Mouse (Mus musculus): ENCODE data around the gene P2rx3.
A peak's percentile ranks its signal among the peaks of the same experiment; 100 is the strongest.

P2rx3 gene

DNA sequence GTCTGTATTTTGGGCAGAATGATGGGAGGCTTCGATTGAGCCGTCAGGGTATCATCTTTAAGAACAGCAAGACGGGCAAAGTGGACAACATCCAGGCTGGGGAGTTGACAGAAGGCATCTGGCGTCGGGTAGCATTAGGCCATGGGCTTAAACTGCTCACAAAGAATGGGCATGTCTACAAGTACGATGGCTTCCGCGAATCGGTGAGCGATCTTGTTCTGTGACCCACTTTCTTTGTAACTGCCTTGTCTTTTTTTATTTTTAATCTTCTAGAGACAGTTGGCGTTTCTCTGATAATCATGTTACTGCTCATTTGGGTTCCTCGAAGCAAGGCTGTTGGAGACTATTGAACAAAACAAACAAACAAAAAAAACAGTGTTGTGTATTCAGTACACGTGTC, 1.1 kb upstream of the P2rx3 start:
- DNase-seq, result no peak

DNA sequence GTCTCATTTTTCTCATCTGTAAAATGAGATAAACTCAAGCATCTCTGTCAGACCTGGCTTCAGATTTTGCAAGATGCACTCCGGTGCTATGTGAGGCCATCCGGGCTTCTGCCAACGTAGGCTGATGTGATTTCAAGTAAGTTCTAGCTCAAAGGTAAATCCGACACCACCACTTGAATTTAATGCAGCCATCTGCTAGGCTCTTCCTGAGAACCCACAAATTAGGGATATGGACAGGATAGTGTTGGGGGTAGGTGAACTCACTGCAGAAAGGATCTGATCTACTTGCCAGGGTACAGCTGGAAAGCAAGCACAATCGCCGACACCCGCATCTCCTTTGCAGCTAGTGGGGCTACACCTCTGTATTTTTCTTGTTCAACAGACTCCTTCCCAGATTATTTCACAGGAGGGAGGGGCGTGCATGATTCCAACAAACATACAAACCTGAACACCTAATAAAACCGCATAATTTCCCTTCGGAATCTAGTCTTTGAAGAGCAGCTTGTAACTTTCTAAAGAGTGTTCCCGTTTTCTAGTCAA, 685 bp downstream of the P2rx3 start:
- peak in 1 of 2 experiments; percentile 21 for DNase-seq

- DNase-seq, result no peak
These were observed 3.1 kb downstream of the P2rx3 start for GRCm38 (mm10) chr2:85034169-85034568.

- DNase-seq, result no peak
These were observed 4.1 kb downstream of the P2rx3 start for GRCm38 (mm10) chr2:85033121-85033520.

DNA sequence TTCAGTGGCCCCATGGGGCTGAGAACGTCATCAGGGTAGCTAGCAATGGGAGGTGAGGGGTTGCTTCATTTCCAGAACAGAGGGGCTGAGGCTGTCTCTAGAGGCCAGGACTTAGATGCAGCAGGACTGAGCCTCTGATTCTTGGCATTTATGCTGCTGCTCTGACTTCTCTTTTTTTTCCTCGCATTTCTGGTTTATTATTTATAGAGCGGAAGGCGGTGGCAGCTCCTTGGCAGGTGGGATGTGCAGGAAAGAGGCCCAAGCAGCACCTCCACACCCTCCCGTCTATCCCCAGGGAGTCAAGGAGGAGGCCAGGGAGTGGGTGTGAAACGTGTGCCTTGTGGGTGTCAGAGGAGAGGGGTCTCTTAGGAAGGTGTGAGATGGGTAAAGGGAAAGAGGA, 6.3 kb downstream of the P2rx3 start:
- no peak for DNase-seq

DNA sequence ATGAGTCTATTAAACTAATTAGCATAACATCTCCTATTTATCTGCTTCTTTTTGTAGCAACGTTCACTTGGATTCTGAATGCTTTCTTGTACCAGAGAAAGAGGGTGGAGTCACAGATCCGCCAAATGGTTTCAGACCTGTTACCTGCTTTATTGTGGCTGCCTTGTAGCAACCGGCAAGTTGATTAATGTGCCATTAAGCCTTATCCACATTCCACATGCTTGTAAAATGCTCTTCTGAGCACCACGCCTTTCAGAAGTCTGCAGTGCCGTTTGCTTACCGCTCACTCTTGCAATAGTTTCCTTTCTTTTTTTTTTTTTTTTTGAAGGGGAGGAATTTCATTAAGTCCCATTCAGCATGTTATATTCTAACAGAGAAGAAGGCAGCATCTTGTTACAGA, 7.4 kb downstream of the P2rx3 start:
- no peak for DNase-seq

GRCm38 (mm10) chr2:85027281-85027680, 10.0 kb downstream of the P2rx3 start:
- DNase-seq, result no peak

DNA sequence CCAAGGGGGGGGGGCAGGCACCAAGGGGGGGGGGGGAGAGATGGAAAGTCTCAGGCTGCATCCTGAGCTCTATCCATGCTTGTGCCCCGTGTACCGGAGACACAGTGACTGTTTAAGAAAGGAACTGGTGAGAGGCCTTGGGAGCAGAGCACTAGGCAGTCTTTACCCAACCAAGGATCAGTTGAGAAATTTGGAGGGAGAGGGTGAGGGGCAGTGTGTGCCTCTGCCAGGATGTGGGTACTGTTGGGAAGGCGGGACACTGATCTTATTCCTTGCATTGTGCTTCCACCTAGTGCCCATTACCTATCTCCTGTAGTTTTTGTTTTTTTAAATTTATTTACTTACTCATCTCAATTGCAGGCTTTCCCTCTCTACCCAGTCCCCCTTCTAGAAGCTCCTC, 11.1 kb downstream of the P2rx3 start:
- no peak for DNase-seq

DNA sequence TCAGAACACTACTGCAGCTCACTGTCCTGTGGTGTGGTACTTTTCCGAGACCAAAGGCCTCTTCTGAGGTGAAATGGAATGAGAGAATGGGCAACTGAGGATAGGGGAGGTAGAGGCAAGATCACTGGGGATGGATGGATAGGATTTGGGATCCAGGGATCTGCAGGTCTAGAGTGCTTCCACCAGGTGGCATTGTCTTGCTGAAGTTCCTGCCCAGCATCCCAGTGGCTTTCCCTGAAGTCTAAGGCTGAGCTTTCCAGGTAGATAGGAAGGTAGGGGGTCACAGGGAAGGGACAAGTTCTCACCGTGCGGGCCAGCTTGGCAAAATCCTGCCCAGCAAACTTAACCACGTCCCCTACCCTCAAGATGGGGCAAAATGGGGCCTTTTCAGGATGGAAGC, 15.2 kb downstream of the P2rx3 start:
- DNase-seq, result no peak

- no peak for DNase-seq
These were observed 22.7 kb downstream of the P2rx3 start for GRCm38 (mm10) chr2:85014588-85014982.

GRCm38 (mm10) chr2:85013826-85014587, 23.3 kb downstream of the P2rx3 start:
- DNase-seq, result no peak

DNA sequence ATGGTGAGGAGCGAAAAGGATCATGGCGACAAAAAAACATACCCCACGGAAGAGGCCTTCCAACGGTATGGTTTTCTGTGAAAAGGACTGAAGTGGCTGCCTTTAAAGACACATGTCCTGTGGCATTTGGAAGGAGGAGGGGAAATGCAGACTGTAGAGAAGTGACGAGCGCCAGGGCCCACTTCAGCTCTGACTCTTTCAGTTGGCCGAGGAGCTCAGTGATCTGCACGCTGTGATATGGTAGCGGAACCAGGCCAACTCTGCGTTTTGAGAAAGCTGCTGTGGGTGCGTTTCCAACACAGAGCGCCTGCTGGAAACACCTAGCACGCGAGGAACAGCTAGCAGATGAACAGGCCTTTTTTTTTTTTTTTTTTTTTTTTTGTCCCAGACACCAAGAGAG, 24.6 kb downstream of the P2rx3 start:
- no peak for DNase-seq

- DNase-seq, result no peak
These were observed 25.2 kb downstream of the P2rx3 start for GRCm38 (mm10) chr2:85011906-85012604.

GRCm38 (mm10) chr2:85009212-85009611, 28.1 kb downstream of the P2rx3 start:
- no peak for DNase-seq

DNA sequence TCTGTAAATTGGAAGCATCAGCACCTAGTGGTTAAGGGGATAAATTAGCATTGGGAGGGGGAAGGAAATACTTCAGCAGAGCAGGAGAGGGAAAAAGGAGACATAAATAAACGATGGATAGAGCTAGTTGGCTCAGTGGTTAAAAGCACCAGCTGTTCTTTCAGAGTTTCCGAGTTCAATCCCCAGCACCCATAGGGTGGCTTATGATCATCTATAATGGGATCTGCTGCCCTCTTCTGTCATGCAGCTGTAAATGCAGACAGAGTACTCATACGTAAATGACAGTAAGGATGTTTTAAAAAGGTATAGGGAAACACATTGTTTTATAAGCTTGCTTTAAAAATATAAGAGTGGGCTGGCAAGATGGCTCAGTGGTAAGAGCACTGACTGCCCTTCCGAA, 29.5 kb downstream of the P2rx3 start:
- DNase-seq, result peak; percentile 4 to 10

GRCm38 (mm10) chr2:85006600-85006999, 30.7 kb downstream of the P2rx3 start:
- no peak for DNase-seq

DNA sequence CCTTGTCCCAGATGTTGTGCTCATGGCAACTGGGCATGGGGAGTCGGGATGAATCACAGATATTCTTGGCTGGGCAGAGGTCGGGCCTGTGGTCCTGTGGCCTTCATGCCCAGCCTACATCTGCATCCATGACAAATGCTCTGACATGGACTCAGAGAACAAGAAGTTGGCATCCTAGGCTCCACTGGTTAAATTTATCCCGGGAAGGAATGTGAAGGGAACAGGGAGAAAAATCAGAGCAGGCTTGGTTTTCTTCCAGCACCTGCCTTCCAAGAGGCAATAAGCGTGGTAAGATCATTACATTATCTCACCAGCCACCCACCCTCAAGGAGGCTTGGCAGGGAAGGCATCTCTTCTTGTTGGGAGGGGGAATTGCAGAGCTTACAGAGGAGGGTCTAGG, 32.9 kb downstream of the P2rx3 start:
- no peak for DNase-seq

DNA sequence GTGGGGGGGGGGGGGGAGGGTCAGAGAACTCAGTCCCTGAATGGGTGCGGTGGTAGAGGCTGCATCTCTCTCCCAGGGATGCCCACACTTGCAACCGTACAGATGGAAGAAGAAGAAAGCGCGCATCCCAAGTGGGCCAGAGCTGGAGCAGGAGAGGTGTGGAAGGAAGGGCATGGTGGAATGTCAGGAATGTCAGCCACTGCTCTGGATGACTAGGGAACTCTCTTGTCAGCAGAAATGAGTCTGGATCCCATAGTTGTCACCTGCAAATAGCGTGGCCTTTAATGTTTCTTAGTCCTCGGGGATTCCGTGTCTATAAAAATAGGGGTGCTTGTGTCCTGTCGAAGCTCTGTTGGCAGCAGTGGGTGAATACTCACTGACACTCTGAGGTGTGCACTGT, 34.7 kb downstream of the P2rx3 start:
- no peak for DNase-seq

GRCm38 (mm10) chr2:85001497-85001896, 35.8 kb downstream of the P2rx3 start:
- no peak for DNase-seq

DNA sequence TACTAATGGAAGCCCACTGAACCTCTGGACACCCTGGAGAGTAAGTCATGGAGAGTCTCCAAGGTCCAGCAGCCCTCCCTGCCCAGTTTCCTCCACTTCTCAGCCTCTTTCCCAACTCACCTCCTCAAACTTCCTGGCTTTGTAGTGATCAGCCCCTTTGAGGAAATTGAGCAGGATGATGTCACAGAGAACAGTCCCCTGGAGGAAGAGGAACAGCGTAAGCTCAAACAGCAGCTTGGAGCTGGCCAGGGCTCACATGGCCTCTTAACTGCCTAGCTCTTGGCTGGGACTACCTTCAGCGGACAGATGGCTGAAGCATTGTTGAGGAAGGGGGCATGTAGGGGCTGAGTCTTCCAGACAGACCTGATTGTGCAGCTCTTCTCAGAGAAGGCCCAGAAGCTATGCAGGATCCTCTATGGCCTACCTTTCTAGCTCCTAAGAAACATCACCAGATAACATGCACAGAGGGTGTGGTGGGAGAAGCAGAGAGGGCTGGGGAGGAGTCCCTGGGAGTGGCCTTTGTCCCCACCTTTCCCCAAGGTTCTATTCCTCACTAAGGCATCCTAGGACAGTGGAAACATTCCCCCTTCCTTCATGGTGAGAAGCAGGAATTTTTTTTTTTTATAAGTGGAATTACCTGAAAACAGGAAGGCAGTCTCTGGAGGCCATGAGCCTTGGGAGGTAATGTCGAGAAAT, 37.6 kb downstream of the P2rx3 start:
- DNase-seq, result no peak

DNA sequence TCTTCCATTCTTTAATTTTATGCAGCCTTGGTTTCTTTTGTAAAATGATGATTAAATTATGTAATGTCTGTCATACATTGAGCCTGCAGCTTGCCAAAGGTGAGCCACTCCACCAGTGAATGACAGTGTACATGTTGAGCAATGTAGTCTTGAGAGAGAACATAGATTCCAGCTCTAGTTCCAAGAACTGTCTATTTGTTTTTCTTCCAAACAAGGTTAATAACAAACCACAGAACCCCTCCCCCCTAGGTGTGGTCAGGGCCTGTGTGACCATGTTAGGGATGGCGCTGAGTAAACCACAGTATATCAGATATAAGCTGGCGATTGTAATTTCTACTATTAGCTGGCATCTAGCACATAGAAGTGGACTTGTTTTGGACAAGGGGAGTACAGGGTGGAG, 40.9 kb downstream of the P2rx3 start:
- no peak for DNase-seq

DNA sequence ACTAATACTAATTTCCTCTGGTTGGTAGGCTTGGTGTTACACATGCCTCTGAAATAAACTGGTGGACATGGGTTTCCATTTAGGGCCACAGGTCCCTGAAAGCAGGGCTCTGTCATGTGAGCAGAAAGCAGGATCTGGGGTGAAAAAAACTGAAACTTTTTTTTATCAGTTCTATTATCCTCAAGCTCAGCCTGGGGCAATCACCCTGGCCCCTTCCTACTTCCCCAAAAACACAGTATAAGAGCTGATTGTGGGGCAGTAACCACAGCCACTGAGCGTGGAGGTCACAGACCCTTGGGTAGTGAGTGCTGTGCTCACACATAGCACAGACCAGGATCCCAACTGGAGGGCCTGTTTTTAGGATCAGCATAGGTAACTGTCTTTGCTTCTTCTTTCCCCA, 49.3 kb downstream of the P2rx3 start, which contains the start of gene Prg3:
Gene Prg3, plus strand, starts transcription at position 286 of the 400 bp plus-strand sequence.
- DNase-seq, result no peak

GRCm38 (mm10) chr2:84980188-84980587, 57.1 kb downstream of the P2rx3 start, which contains the start of gene Prg2:
Prg2 (plus strand) TSS chr2:84980461.
- no peak for DNase-seq

- no peak for DNase-seq
These were observed 61.7 kb downstream of the P2rx3 start for GRCm38 (mm10) chr2:84975580-84975979.
